Mouse (Mus musculus) olfactory bulb, adult 2 months (tissue): ENCODE measurements around the gene Cpeb4. TPM values are rescaled to one million over a fixed set of nuclear protein-coding genes. Genes with fewer than 3 reads are reported as not detected.

Experiments used
- H3K27ac ChIP-seq: fragments of 200-500 bp; 2 replicates; pipeline ENCODE4 v1.5.1; 2012; ENCODE audit warnings: low read depth, low read length; ENCODE audit not compliant: insufficient read depth
- H3K4me1 ChIP-seq: fragments of 200-500 bp; 2 replicates; pipeline ENCODE4 v1.6.1; 2012; ENCODE audit warnings: low read length; ENCODE audit not compliant: control insufficient read depth, insufficient read depth
- H3K4me3 ChIP-seq: fragments of 200-500 bp; 2 replicates; pipeline ENCODE4 v1.5.1; 2012; ENCODE audit warnings: mild to moderate bottlenecking, low read depth, low read length, moderate library complexity; ENCODE audit not compliant: insufficient read depth
- CTCF ChIP-seq: fragments of 200-500 bp; IDR thresholded peaks from 2 replicates; pipeline ENCODE4 v1.5.1; 2012; ENCODE audit warnings: low read depth, mild to moderate bottlenecking, low read length, moderate library complexity; ENCODE audit not compliant: insufficient read depth
- POLR2A ChIP-seq: fragments of 200-500 bp; IDR thresholded peaks from 2 replicates; pipeline ENCODE4 v1.6.1; 2012; ENCODE audit warnings: mild to moderate bottlenecking, low read depth, low read length, moderate library complexity; ENCODE audit not compliant: insufficient read depth
- WGBS: fragments of 180-500 bp; shearing (Covaris S2); methylation state at CpG from one replicate; pipeline ENCODE4 v1.1.7; 2018; 5-methylcytosine and 5-hydroxymethylcytosine counted together
- polyA plus RNA-seq: library from polyadenylated mRNA; stranded (reverse); fragments of >200 nt; gene quantifications from 2 replicates; pipeline ENCODE4 v1.2.4, GENCODE M21; 2012; ENCODE audit warnings: low replicate concordance; ENCODE audit not compliant: missing spikeins, insufficient read depth, insufficient read length

Gene Cpeb4
- polyA plus RNA-seq, 1 experiment = not detected

DNA sequence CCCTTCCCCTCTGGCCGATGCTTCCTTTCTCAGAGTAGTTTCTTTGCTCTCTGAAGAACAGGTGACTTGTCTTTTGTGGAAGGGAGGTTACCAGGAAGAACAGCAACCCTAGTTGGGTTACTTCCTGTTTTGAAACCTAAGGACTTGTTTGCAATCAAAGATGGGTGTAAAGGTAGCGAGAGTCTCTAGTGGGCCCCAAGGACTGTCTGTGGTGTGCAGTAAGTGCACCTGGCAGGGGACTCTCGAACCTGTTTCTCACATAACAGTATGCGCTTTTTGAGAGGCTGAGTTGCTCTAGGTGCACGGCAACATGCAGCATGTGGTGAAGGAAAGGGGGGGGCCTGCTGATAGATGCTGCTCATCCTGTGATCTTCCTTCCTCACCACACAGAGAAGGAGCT is 40.0 kb upstream of the Cpeb4 start:
- Histone ChIP-seq H3K4me3 (no peak overlapping the region), H3K27ac (no peak overlapping the region), H3K4me1 (peaks cover 6% of the 10 kb centered on the region; the same call in 1 of the 2 replicates)
- WGBS = 93% methylated on average over 5 of the region's 5 CpGs
- no peak for TF ChIP-seq POLR2A
- no peak for TF ChIP-seq CTCF

DNA sequence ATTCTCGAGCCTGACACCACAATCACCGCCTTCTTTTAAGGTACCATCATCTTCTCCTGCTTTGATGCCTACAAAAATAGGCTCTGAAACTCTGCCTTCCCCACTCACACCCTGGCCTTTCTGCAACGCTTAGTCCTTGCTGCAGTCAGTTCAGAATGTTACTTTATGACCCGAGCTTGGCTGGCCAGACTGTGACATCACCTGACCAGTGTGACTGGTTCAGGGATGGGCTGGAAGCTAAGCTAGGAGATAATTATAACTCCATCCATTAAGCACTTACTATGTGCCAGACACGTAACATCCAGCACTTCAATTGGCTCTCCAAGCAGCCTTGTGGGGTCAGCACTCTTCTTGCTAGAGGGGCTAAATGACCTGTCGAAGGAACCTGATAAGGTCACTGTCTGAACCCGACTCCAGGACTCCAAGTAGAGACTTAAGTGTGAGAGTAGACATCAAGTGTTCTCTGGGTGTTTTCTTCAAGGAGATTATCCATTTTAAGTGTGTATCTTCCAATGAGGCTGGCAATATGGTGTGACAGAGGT is 39.5 kb upstream of the Cpeb4 start:
- TF ChIP-seq POLR2A = no peak
- no peak for TF ChIP-seq CTCF
- peaks cover 6% of the 10 kb centered on the region; the same call in 1 of the 2 replicates for H3K4me1 ChIP-seq
- 90% methylated on average over 7 of the region's 7 CpGs for WGBS
- H3K4me3 ChIP-seq = no peak overlapping the region
- H3K27ac ChIP-seq = no peak overlapping the region

DNA sequence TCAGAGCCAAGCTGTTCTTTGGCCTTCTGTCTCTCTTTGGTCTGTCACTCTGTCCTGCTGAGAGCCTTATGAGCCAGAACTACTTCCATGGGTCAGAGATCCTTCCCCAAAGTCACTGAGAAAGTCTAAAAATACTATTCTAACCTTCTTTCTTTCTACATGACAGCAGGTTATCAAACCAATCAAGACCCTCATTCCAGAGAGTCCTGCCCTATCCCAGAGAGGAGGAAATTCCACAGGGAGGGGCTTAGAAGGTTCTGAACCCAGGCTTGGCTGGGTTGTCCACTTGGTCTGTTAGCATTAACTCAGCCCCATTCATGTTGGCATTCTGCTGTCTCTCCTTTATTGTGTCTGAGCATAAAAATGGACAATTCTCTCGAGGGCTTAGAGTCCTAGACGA is 38.5 kb upstream of the Cpeb4 start:
- TF ChIP-seq POLR2A = no peak
- no peak for TF ChIP-seq CTCF
- H3K4me3 ChIP-seq = no peak overlapping the region
- WGBS = 61% methylated on average over 2 of the region's 2 CpGs
- H3K27ac ChIP-seq = no peak overlapping the region
- peaks cover 10% of the 10 kb centered on the region for H3K4me1 ChIP-seq

DNA sequence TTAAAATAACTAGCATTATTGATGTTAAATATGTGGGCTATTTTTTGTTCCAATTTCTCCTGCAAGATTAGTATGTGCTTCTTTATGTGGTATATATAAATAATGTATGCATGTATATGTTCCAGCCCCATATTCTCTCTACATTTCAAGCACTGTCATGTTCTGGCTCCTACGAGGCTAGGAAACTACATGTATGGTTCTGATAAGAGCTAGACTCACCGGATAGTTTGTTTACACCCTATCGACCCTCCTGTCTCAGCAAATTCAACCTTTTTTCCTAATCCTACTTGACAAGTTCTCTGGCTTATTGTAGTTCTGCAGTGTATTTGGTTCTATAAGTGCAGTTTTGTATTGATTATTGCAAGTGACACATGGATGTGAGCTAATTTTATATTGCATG is 36.7 kb upstream of the Cpeb4 start:
- no peak for TF ChIP-seq CTCF
- TF ChIP-seq POLR2A = no peak
- WGBS = over 99% methylated on average over 3 of the region's 3 CpGs
- Histone ChIP-seq H3K27ac (no peak overlapping the region), H3K4me1 (peaks cover 19% of the 10 kb centered on the region), H3K4me3 (no peak overlapping the region)

DNA sequence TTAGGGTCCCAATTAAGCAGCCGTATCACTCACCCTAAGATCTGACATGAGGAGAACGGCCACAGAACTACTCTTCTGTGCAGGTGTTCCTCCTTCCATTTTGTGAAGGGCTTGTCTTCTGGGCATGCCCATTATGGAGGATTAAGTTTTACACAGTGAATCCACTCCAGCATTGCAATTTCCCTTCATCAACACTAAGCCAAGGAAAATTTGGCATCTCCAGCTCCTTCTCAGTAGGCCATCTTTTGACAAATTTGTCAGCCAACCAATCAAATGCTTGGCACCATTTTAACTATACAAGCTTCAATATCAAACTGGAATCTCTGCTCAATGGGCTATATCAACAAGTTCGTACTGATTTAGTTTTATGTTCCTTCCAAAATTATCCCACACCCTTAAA is 34.8 kb upstream of the Cpeb4 start:
- WGBS = 85% methylated on average over 3 of the region's 3 CpGs
- H3K4me1 ChIP-seq = peaks cover 13% of the 10 kb centered on the region
- no peak overlapping the region for H3K4me3 ChIP-seq
- TF ChIP-seq CTCF = no peak
- no peak for TF ChIP-seq POLR2A
- no peak overlapping the region for H3K27ac ChIP-seq

DNA sequence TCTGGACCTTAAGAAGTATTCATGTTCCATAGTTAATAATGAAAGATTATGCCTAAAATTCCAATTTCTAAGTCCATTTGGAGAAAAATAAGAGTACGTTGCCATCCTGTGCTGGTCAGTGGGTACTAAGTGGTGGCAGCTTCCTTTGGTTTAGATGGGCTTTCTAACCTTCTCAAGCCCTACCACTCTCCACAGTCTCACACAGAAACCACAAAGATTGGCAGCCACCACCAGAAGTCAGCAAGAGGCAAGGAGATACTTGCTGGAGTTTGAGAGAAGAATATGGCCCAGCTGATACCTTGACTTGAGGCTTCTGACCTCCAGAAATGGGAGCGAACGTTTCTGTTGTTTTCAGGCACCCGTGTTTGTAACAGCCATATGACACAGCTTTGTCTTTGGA is 34.3 kb upstream of the Cpeb4 start:
- H3K27ac ChIP-seq = no peak overlapping the region
- TF ChIP-seq CTCF (no peak), POLR2A (no peak)
- no peak overlapping the region for H3K4me3 ChIP-seq
- peaks cover 13% of the 10 kb centered on the region for H3K4me1 ChIP-seq
- 90% methylated on average over 4 of the region's 4 CpGs for WGBS

DNA sequence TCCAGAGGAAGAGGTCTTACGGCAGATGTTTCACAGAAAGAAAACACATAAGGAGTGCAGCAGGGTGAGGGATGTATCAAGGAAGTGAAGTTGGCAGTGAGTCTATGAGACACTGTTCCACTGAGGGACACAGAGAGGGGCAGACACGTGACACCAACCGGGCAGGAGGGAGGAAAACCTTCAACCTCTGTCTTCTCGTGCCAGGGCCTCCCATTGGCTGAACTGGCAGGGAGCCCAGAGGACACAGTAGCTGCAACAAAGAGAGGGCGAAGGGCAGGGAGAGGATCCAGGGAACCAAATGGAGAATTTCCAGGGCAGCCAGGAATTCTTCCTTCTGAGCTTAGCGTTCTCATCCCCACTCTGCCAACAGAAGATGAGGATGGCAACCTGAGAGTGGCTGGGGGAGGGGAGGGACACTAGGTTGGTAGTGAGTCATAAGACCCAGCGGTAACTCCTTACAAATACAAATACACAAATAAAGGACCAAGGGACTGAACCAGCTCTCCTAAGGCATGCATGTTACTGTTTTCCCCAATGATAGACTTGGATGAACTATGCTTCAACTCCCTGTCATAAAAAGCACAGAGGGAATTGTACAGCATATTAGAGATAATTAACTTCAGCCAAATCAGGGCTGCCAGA is 33.4 kb upstream of the Cpeb4 start:
- 32% methylated on average over 7 of the region's 7 CpGs for WGBS
- Histone ChIP-seq H3K4me3 (no peak overlapping the region), H3K4me1 (peaks cover 13% of the 10 kb centered on the region), H3K27ac (no peak overlapping the region)
- TF ChIP-seq POLR2A (no peak), CTCF (no peak)

DNA sequence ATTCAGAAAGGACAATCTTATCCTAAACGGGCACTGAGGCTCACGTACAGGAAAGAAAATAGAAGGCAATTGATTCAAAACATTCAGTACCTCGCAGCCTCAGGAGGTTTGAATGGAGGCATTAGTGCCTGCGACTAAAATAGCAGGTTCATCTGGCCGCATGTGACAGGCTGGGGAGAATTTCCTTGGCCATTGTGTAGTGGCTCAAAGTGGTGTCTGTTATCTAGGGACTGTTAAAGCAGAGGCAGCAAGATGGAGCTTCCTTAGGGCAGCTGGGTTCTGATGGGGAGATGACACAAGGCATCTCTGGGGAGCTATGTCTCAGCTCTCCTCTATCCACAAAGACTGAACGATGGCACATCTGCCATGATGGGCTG is 32.9 kb upstream of the Cpeb4 start:
- TF ChIP-seq POLR2A (no peak), CTCF (no peak)
- WGBS = 42% methylated on average over 6 of the region's 6 CpGs
- H3K4me3 ChIP-seq = no peak overlapping the region
- H3K27ac ChIP-seq = no peak overlapping the region
- peaks cover 17% of the 10 kb centered on the region for H3K4me1 ChIP-seq

DNA sequence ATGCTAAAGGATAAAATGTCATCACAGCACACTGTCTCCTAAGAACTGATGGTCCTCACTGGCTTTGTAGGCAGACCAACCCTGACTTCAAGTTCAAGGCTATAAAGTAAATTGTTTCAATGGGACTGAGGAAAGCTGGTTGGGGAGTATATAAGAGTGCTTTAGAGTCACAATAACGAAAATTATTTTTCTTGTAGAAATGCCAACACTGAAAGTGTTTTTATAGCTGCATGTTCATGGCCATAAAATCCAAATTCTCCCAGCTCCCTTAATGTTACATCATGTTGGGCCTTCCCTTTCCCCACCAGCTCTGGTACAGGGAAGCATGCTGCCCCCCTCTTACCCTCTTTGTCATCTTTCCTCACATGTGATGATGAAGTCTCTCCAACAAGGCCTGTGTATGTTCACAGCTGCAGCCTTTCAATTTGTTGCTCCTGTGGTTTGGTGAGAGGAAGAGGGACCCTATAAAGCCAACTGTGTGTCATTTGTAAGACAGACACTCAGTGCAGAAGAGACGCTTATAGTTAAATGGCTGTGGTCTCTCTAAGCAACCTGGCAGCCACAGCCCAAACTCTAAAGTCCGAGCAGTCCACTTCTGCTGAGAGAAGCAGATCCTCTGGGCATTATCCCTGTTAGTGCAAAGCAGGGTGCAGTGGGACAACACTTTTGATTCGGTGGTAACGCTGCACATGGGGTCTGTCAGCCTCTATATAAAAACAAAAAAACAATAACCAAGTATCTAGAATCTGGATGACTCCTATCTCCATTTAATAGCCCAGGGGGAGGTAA is 29.6 kb upstream of the Cpeb4 start:
- TF ChIP-seq POLR2A (no peak), CTCF (no peak)
- Histone ChIP-seq H3K4me3 (no peak overlapping the region), H3K4me1 (peaks cover 17% of the 10 kb centered on the region), H3K27ac (no peak overlapping the region)
- 85% methylated on average over 5 of the region's 5 CpGs for WGBS
